Mouse (Mus musculus): ENCODE results near the gene Hus1b. TPM values are rescaled to one million over a fixed set of nuclear protein-coding genes. Genes with fewer than 3 reads are reported as not detected.

Gene Hus1b
- polyA plus RNA-seq, 1 experiment from 2014 or later: 0.14 TPM

GRCm38 (mm10) chr13:30947129-30947528 is 430 bp downstream of the Hus1b start:
- H3K27ac ChIP-seq: no peak overlapping the region
- no peak overlapping the region for H3K4me3 ChIP-seq
- ATAC-seq (ENCODE audit: insufficient number of reproducible peaks, insufficient read depth, low FRiP score, low TSS enrichment): no peak
- no peaks in the 10 kb centered on the region for H3K9me3 ChIP-seq
- no peak overlapping the region for H3K9ac ChIP-seq
- no peaks in the 10 kb centered on the region for H3K27me3 ChIP-seq
- no peaks in the 10 kb centered on the region for H3K4me1 ChIP-seq
- no peak overlapping the region for H3K4me2 ChIP-seq (replicated peaks)
- H3K36me3 ChIP-seq: 0 out of 2 replicates have a peak, but pooled peaks cover 5% of the 10 kb centered on the region
- WGBS: 95% methylated on average over 15 of the region's 15 CpGs

- no peak overlapping the region for H3K4me3 ChIP-seq
- 0 out of 2 replicates have a peak, but pooled peaks cover 5% of the 10 kb centered on the region for H3K36me3 ChIP-seq
- H3K9me3 ChIP-seq: no peaks in the 10 kb centered on the region
- H3K27ac ChIP-seq: no peak overlapping the region
- no peaks in the 10 kb centered on the region for H3K27me3 ChIP-seq
- no peak overlapping the region for H3K9ac ChIP-seq
- no peak overlapping the region for H3K4me2 ChIP-seq (replicated peaks)
- H3K4me1 ChIP-seq: no peaks in the 10 kb centered on the region
- no peak for ATAC-seq (ENCODE audit: insufficient number of reproducible peaks, insufficient read depth, low FRiP score, low TSS enrichment)
Observed at GRCm38 (mm10) chr13:30945788-30946187, 1.8 kb downstream of the Hus1b start.

GRCm38 (mm10) chr13:30932972-30933371 is 14.6 kb downstream of the Hus1b start:
- H3K4me2 ChIP-seq (replicated peaks): no peak overlapping the region
- no peaks in the 10 kb centered on the region for H3K9me3 ChIP-seq
- peaks cover 7% of the 10 kb centered on the region; the same call in 1 of the 2 replicates for H3K36me3 ChIP-seq
- no peaks in the 10 kb centered on the region for H3K27me3 ChIP-seq
- no peaks in the 10 kb centered on the region for H3K4me1 ChIP-seq
- ATAC-seq (ENCODE audit: insufficient number of reproducible peaks, insufficient read depth, low FRiP score, low TSS enrichment): no peak
- H3K27ac ChIP-seq: no peak overlapping the region
- H3K9ac ChIP-seq: no peak overlapping the region
- 85% methylated on average over 6 of the region's 6 CpGs for WGBS
- no peak overlapping the region for H3K4me3 ChIP-seq

- no peak overlapping the region for H3K9ac ChIP-seq
- 76% methylated on average over 4 of the region's 4 CpGs for WGBS
- H3K36me3 ChIP-seq: peaks cover 7% of the 10 kb centered on the region
- H3K4me1 ChIP-seq: no peaks in the 10 kb centered on the region
- ATAC-seq (ENCODE audit: insufficient number of reproducible peaks, insufficient read depth, low FRiP score, low TSS enrichment): no peak
- no peaks in the 10 kb centered on the region for H3K9me3 ChIP-seq
- H3K4me2 ChIP-seq (replicated peaks): no peak overlapping the region
- H3K27ac ChIP-seq: no peak overlapping the region
- H3K27me3 ChIP-seq: no peaks in the 10 kb centered on the region
- H3K4me3 ChIP-seq: no peak overlapping the region
Observed at GRCm38 (mm10) chr13:30931613-30932012, 15.9 kb downstream of the Hus1b start.

- Histone ChIP-seq H3K4me1 (no peaks in the 10 kb centered on the region), H3K27me3 (no peaks in the 10 kb centered on the region), H3K9ac (no peak overlapping the region), H3K9me3 (no peaks in the 10 kb centered on the region), H3K27ac (no peak overlapping the region), H3K36me3 (peaks cover 12% of the 10 kb centered on the region), H3K4me3 (no peak overlapping the region), H3K4me2 (replicated peaks) (no peak overlapping the region)
- no peak for ATAC-seq (ENCODE audit: insufficient number of reproducible peaks, insufficient read depth, low FRiP score, low TSS enrichment)
- 92% methylated on average over 2 of the region's 2 CpGs for WGBS
Observed at GRCm38 (mm10) chr13:30929119-30929518, 18.4 kb downstream of the Hus1b start.

- Histone ChIP-seq H3K4me2 (replicated peaks) (no peak overlapping the region), H3K9ac (no peak overlapping the region)
Observed at GRCm38 (mm10) chr13:30924269-30924668, 23.3 kb downstream of the Hus1b start.

GRCm38 (mm10) chr13:30921914-30922313 is 25.6 kb downstream of the Hus1b start:
- H3K27me3 ChIP-seq: no peaks in the 10 kb centered on the region
- WGBS: 85% methylated on average over 4 of the region's 4 CpGs
- H3K9me3 ChIP-seq: no peaks in the 10 kb centered on the region
- H3K9ac ChIP-seq: no peak overlapping the region
- no peaks in the 10 kb centered on the region for H3K4me1 ChIP-seq
- no peak overlapping the region for H3K27ac ChIP-seq
- H3K4me3 ChIP-seq: no peak overlapping the region
- no peak for ATAC-seq (ENCODE audit: insufficient number of reproducible peaks, insufficient read depth, low FRiP score, low TSS enrichment)
- H3K4me2 ChIP-seq (replicated peaks): no peak overlapping the region
- 0 out of 2 replicates have a peak, but pooled peaks cover 5% of the 10 kb centered on the region for H3K36me3 ChIP-seq

More at GRCm38 (mm10) chr13:30924269-30924668, 23.3 kb downstream of the Hus1b start:
- ATAC-seq (ENCODE audit: insufficient number of reproducible peaks, insufficient read depth, low FRiP score, low TSS enrichment): no peak
- H3K9me3 ChIP-seq: no peaks in the 10 kb centered on the region
- peaks cover 5% of the 10 kb centered on the region; the same call in 1 of the 2 replicates for H3K36me3 ChIP-seq
- H3K27ac ChIP-seq: no peak overlapping the region
- no peaks in the 10 kb centered on the region for H3K4me1 ChIP-seq
- H3K4me3 ChIP-seq: no peak overlapping the region
- WGBS: 89% methylated on average over 6 of the region's 6 CpGs
- no peaks in the 10 kb centered on the region for H3K27me3 ChIP-seq

- Histone ChIP-seq H3K9ac (no peak overlapping the region), H3K36me3 (no peaks in the 10 kb centered on the region), H3K4me3 (no peak overlapping the region), H3K4me1 (peaks cover 8% of the 10 kb centered on the region), H3K27ac (no peak overlapping the region), H3K27me3 (no peaks in the 10 kb centered on the region), H3K9me3 (no peaks in the 10 kb centered on the region), H3K4me2 (replicated peaks) (no peak overlapping the region)
- no peak for ATAC-seq (ENCODE audit: insufficient number of reproducible peaks, insufficient read depth, low FRiP score, low TSS enrichment)
Observed at GRCm38 (mm10) chr13:30913757-30914156, 33.8 kb downstream of the Hus1b start.

GRCm38 (mm10) chr13:30913028-30913427 is 34.5 kb downstream of the Hus1b start:
- no peaks in the 10 kb centered on the region for H3K9me3 ChIP-seq
- no peaks in the 10 kb centered on the region for H3K36me3 ChIP-seq
- no peak overlapping the region for H3K4me2 ChIP-seq (replicated peaks)
- no peaks in the 10 kb centered on the region for H3K27me3 ChIP-seq
- no peak overlapping the region for H3K27ac ChIP-seq
- no peak overlapping the region for H3K9ac ChIP-seq
- ATAC-seq (ENCODE audit: insufficient number of reproducible peaks, insufficient read depth, low FRiP score, low TSS enrichment): peak; percentile 69; the same call in 1 of the 2 replicates
- no peak overlapping the region for H3K4me3 ChIP-seq
- peaks cover 8% of the 10 kb centered on the region for H3K4me1 ChIP-seq
- 6% methylated on average over 4 of the region's 4 CpGs for WGBS

- Histone ChIP-seq H3K4me2 (replicated peaks) (no peak overlapping the region), H3K36me3 (no peaks in the 10 kb centered on the region), H3K27me3 (no peaks in the 10 kb centered on the region), H3K9ac (no peak overlapping the region), H3K9me3 (no peaks in the 10 kb centered on the region), H3K27ac (no peak overlapping the region), H3K4me3 (no peak overlapping the region), H3K4me1 (peaks cover 8% of the 10 kb centered on the region)
- WGBS: 67% methylated on average over 5 of the region's 5 CpGs
- ATAC-seq (ENCODE audit: insufficient number of reproducible peaks, insufficient read depth, low FRiP score, low TSS enrichment): no peak
Observed at GRCm38 (mm10) chr13:30911931-30912625, 35.5 kb downstream of the Hus1b start.

GRCm38 (mm10) chr13:30910889-30911288 is 36.7 kb downstream of the Hus1b start:
- Histone ChIP-seq H3K9me3 (no peaks in the 10 kb centered on the region), H3K36me3 (no peaks in the 10 kb centered on the region), H3K4me1 (peaks cover 8% of the 10 kb centered on the region), H3K9ac (no peak overlapping the region), H3K27ac (no peak overlapping the region), H3K4me2 (replicated peaks) (no peak overlapping the region), H3K27me3 (no peaks in the 10 kb centered on the region), H3K4me3 (no peak overlapping the region)
- WGBS: 67% methylated on average over 5 of the region's 5 CpGs
- no peak for ATAC-seq (ENCODE audit: insufficient number of reproducible peaks, insufficient read depth, low FRiP score, low TSS enrichment)

GRCm38 (mm10) chr13:30902286-30902685 is 45.3 kb downstream of the Hus1b start:
- H3K4me3 ChIP-seq: no peak overlapping the region
- ATAC-seq (ENCODE audit: insufficient number of reproducible peaks, insufficient read depth, low FRiP score, low TSS enrichment): no peak
- no peaks in the 10 kb centered on the region for H3K9me3 ChIP-seq
- no peaks in the 10 kb centered on the region for H3K27me3 ChIP-seq
- H3K36me3 ChIP-seq: peaks cover 20% of the 10 kb centered on the region; the same call in 1 of the 2 replicates
- no peak overlapping the region for H3K4me2 ChIP-seq (replicated peaks)
- no peak overlapping the region for H3K9ac ChIP-seq
- H3K4me1 ChIP-seq: no peaks in the 10 kb centered on the region
- no peak overlapping the region for H3K27ac ChIP-seq
- WGBS: 29% methylated on average over 2 of the region's 2 CpGs

Measured in embryonic facial prominence, embryonic 12.5 days (tissue).